Mouse (Mus musculus): Measurements from ENCODE around the gene Tmem184b. TPM values are rescaled to one million over a fixed set of nuclear protein-coding genes. Genes with fewer than 3 reads are reported as not detected.
A peak's percentile ranks its signal among the peaks of the same experiment; 100 is the strongest.

Gene Tmem184b
- polyA plus RNA-seq, 1 experiment from 2014 or later: 39.9 TPM

GRCm38 (mm10) chr15:79322991-79323790, 80.2 kb downstream of the Tmem184b start:
- Histone ChIP-seq H3K27ac (peak overlapping the region; percentile 54; the same call in 1 of the 2 replicates), H3K36me3 (replicated peaks; ENCODE audit: control insufficient read depth, insufficient read depth) (no peaks in the 10 kb centered on the region), H3K4me1 (replicated peaks; ENCODE audit: control insufficient read depth, insufficient read depth, low read length) (peaks cover 30% of the 10 kb centered on the region), H3K4me2 (replicated peaks) (no peak overlapping the region), H3K27me3 (ENCODE audit: control insufficient read depth, insufficient read depth, low read length) (no peaks in the 10 kb centered on the region), H3K4me3 (replicated peaks; ENCODE audit: low read length) (no peak overlapping the region), H3K9me3 (ENCODE audit: control insufficient read depth, low read length) (no peaks in the 10 kb centered on the region), H3K9ac (no peak overlapping the region)
- ATAC-seq (ENCODE audit: low FRiP score) (no peak), DNase-seq (ENCODE audit: low spot score) (no peak)
- WGBS: 79% methylated on average over 6 of the region's 6 CpGs

DNA sequence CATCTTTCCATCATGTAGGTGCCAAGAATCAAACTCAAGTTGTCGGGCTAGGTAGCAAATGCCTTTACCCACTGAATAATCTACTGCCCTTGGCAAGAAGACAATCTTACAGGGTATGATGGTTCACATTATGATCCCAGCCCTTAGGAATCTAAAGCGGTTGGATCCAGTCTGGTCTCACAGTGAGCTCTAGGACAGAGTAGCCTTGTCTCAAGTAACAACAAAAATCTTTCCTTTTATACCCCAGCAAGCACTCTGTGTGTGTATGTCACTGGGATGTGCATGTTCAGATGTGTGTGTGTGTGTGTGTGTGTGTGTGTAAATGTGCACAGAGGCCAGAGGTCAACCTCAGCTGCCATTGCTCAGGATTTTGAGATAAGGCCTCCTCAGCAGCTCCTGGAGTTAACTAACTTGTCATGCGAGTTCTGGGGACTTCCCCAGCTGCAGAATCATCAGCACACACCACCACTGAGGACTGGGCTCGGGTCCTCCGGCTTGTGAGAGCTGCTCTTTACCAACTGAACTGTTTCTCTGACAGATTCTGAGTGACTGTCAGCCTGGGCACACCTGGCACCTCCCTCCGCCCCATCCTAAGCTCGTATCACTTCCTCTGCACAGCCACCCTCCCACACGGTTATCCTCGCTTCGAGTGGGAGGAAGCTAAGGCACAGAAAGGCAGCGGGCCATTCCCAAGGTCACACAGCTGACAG, 80.9 kb downstream of the Tmem184b start:
- ATAC-seq (ENCODE audit: low FRiP score): no peak
- Histone ChIP-seq H3K27me3 (ENCODE audit: control insufficient read depth, insufficient read depth, low read length) (no peaks in the 10 kb centered on the region), H3K27ac (no peak overlapping the region), H3K9me3 (ENCODE audit: control insufficient read depth, low read length) (no peaks in the 10 kb centered on the region), H3K4me2 (replicated peaks) (no peak overlapping the region), H3K36me3 (replicated peaks; ENCODE audit: control insufficient read depth, insufficient read depth) (no peaks in the 10 kb centered on the region), H3K9ac (no peak overlapping the region), H3K4me3 (replicated peaks; ENCODE audit: low read length) (no peak overlapping the region), H3K4me1 (replicated peaks; ENCODE audit: control insufficient read depth, insufficient read depth, low read length) (peaks cover 28% of the 10 kb centered on the region)
- WGBS: 78% methylated on average over 11 of the region's 11 CpGs
- no peak for DNase-seq (ENCODE audit: low spot score)

DNA sequence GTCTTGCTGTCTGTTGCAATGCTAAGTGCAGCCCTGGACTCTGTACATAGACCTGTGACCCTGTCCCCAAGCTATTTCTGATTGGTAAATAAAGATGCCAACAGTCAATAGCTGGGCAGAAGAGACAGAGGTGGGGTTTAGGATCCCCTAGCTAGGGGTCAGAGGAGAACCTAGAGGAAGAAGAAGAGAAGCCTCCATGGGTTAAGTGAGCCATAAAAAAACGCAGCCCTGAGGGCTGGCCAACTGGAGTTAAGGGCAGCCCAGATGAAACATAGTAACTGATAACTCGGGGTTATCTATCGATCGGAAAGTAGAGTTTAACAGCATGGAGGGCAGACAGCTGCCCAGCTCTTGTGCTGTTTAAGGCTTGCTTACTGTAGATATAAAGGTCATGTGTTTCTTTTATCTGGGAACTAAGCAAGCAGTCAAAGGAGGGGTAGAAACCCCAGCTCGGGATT, 81.6 kb downstream of the Tmem184b start:
- no peak for DNase-seq (ENCODE audit: low spot score)
- Histone ChIP-seq H3K9ac (no peak overlapping the region), H3K4me1 (replicated peaks; ENCODE audit: control insufficient read depth, insufficient read depth, low read length) (peaks cover 21% of the 10 kb centered on the region), H3K9me3 (ENCODE audit: control insufficient read depth, low read length) (no peaks in the 10 kb centered on the region), H3K36me3 (replicated peaks; ENCODE audit: control insufficient read depth, insufficient read depth) (no peaks in the 10 kb centered on the region), H3K4me2 (replicated peaks) (no peak overlapping the region), H3K27me3 (ENCODE audit: control insufficient read depth, insufficient read depth, low read length) (no peaks in the 10 kb centered on the region), H3K27ac (no peak overlapping the region), H3K4me3 (replicated peaks; ENCODE audit: low read length) (no peak overlapping the region)
- 87% methylated on average over 5 of the region's 5 CpGs for WGBS
- ATAC-seq (ENCODE audit: low FRiP score): no peak

DNA sequence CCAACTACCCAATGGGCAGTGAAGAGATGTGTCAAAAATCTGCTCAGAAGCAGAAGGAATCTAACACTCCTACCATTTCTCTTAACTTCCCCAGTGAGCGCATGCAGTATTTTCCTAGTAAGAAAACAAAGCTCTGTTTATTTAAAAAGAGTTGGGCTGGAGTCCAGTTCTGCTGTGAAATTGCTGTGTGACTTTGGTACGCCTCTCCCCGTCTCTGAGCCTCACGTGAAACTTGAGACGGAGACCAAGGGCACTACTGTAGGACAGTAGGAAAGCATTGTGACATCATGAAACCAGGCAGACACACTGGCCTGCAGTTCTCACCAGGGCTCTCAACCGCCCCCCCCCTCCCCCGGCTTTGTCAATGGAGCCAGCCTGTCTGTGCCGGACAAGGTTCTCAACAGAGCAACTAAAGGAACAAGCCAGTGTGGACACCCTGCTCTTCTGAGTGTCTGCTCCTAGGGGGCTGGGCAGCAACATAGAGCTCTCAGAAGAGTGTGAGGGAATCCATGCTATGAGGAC, 89.5 kb downstream of the Tmem184b start:
- ATAC-seq (ENCODE audit: low FRiP score): no peak
- no peak for DNase-seq (ENCODE audit: low spot score)
- 78% methylated on average over 8 of the region's 8 CpGs for WGBS

More for the DNA sequence above, 89.5 kb downstream of the Tmem184b start:
- Histone ChIP-seq H3K4me1 (replicated peaks; ENCODE audit: control insufficient read depth, insufficient read depth, low read length) (no peaks in the 10 kb centered on the region), H3K36me3 (replicated peaks; ENCODE audit: control insufficient read depth, insufficient read depth) (0 out of 2 replicates have a peak, but pooled peaks cover 15% of the 10 kb centered on the region), H3K27ac (no peak overlapping the region), H3K9me3 (ENCODE audit: control insufficient read depth, low read length) (no peaks in the 10 kb centered on the region), H3K9ac (no peak overlapping the region), H3K27me3 (ENCODE audit: control insufficient read depth, insufficient read depth, low read length) (no peaks in the 10 kb centered on the region), H3K4me3 (replicated peaks; ENCODE audit: low read length) (no peak overlapping the region), H3K4me2 (replicated peaks) (no peak overlapping the region)

MicroRNA genes within 50 kb of the gene (microRNA counts, 519-probe panel; counts per million panel counts)
- not detected for microRNA mmu-miR-1943

Small RNAs within 50 kb of the gene (microRNA-seq; reads per million reads assigned to microRNA genes)
- gene Mir1943: 2.3 reads per million, percentile 7 among the genes with 10 or more reads in this experiment

Other genes starting within 250 kb of the Tmem184b start
- 8.9 and 10.3 TPM in 2 replicates for gene Sox10, start 238.3 kb downstream of the Tmem184b start, polyA plus RNA-seq (2014; fragmentation: Nextera tagmentation; extraction: Ambion mirVana)
- gene Pick1, start 174.4 kb downstream of the Tmem184b start, polyA plus RNA-seq (2014; fragmentation: Nextera tagmentation; extraction: Ambion mirVana): 45.8 and 48.2 TPM in 2 replicates
- 1.1 TPM in 2 replicates for gene Gm49486, start 174.2 kb downstream of the Tmem184b start, polyA plus RNA-seq (2014; fragmentation: Nextera tagmentation; extraction: Ambion mirVana)
- gene Slc16a8, start 148.8 kb downstream of the Tmem184b start, polyA plus RNA-seq (2014; fragmentation: Nextera tagmentation; extraction: Ambion mirVana): 0.90 and 1.2 TPM in 2 replicates
- 2.3 and 2.6 TPM in 2 replicates for gene Baiap2l2, start 118.0 kb downstream of the Tmem184b start, polyA plus RNA-seq (2014; fragmentation: Nextera tagmentation; extraction: Ambion mirVana)
- gene Pla2g6, start 75.2 kb downstream of the Tmem184b start, polyA plus RNA-seq (2014; fragmentation: Nextera tagmentation; extraction: Ambion mirVana): 21.2 and 22.9 TPM in 2 replicates
- 1.1 TPM in 2 replicates for gene Maff, start 56.9 kb downstream of the Tmem184b start, polyA plus RNA-seq (2014; fragmentation: Nextera tagmentation; extraction: Ambion mirVana)
- 184 and 213 TPM in 2 replicates for gene Csnk1e, start 52.0 kb upstream of the Tmem184b start, polyA plus RNA-seq (2014; fragmentation: Nextera tagmentation; extraction: Ambion mirVana)
- not detected in 2 replicates for gene Kcnj4, start 101.7 kb upstream of the Tmem184b start, polyA plus RNA-seq (2014; fragmentation: Nextera tagmentation; extraction: Ambion mirVana)
- 8.1 and 10.1 TPM in 2 replicates for gene Kdelr3, start 112.8 kb upstream of the Tmem184b start, polyA plus RNA-seq (2014; fragmentation: Nextera tagmentation; extraction: Ambion mirVana)
- 87.3 and 92.4 TPM in 2 replicates for gene Ddx17, start 143.2 kb upstream of the Tmem184b start, polyA plus RNA-seq (2014; fragmentation: Nextera tagmentation; extraction: Ambion mirVana)
- 0.80 and 1.4 TPM in 2 replicates for gene Dmc1, start 201.5 kb upstream of the Tmem184b start, polyA plus RNA-seq (2014; fragmentation: Nextera tagmentation; extraction: Ambion mirVana)